14 mouse cellular contexts compared by ENCODE assay signal in genomic region chr5:127611881-127612280, GRCm38 (mm10). TPM values are rescaled to one million over a fixed set of nuclear protein-coding genes. Genes with fewer than 3 reads are reported as not detected.
DNase-seq lines count a peak whose midpoint lies in the region; ATAC-seq and TF ChIP-seq lines count a peak whose summit lies in the region.
"Had no signal": no experiment of that assay in that cellular context is flagged by ENCODE, and none has a peak within 500 bp of the region (broad histone marks: within the 10 kb centered on the region; RNA-seq: fewer than 3 reads in every experiment).

No protein-coding gene starts in this region.

- no peak overlapping the region for H3K9ac ChIP-seq in lung, postnatal 0 days (replicated peaks; ENCODE audit: low read depth)
- H3K9ac ChIP-seq: intestine, embryonic 15.5 days had no signal

- peak; percentile 87 for DNase-seq in heart, adult 11 months
- DNase-seq in heart, postnatal 4 days, result no peak
- no peak for DNase-seq in left cerebral cortex, adult 2 months (ENCODE audit: extremely low spot score in 1 of 2, low spot score in 2 of 2)
- no peak for DNase-seq in left cerebral cortex, adult 18-20 months (ENCODE audit: low spot score in 2 of 2)
- peak; percentile 65 for DNase-seq in B cell, adult 2 months
- no peak for DNase-seq in lung, postnatal 0 days (ENCODE audit: low spot score)
- no peak for DNase-seq in thymus, postnatal 0 days (ENCODE audit: low spot score)
- DNase-seq: cerebellum, adult 9-11 months; kidney, postnatal 25 days had no signal

- TF ChIP-seq EP300 in lung, postnatal 0 days (IDR thresholded peaks at IDR 0.05), result no peak

- peak overlapping the region; percentile 56 for H3K27ac ChIP-seq in left cerebral cortex, adult 2 months
- H3K27ac ChIP-seq in macrophage, result peak overlapping the region; percentile 98
- no peak overlapping the region for H3K27ac ChIP-seq in lung, postnatal 0 days (ENCODE audit: low read length)
- H3K27ac ChIP-seq: embryonic facial prominence, embryonic 10.5 days; intestine, embryonic 15.5 days had no signal

- no peaks in the 10 kb centered on the region for H3K9me3 ChIP-seq in lung, postnatal 0 days (ENCODE audit: low read length)
- H3K9me3 ChIP-seq: embryonic facial prominence, embryonic 10.5 days; intestine, embryonic 15.5 days had no signal

- H3K4me3 ChIP-seq in left cerebral cortex, adult 2 months, result no peak overlapping the region
- H3K4me3 ChIP-seq in macrophage (ENCODE audit: inconsistent target), result no peak overlapping the region
- H3K4me3 ChIP-seq in lung, postnatal 0 days (ENCODE audit: low read depth, low read length), result no peak overlapping the region
- H3K4me3 ChIP-seq: embryonic facial prominence, embryonic 10.5 days; intestine, embryonic 15.5 days had no signal

- no peaks in the 10 kb centered on the region for H3K27me3 ChIP-seq in lung, postnatal 0 days (replicated peaks; ENCODE audit: insufficient read depth, low read length)
- H3K27me3 ChIP-seq: intestine, embryonic 15.5 days had no signal

- H3K4me1 ChIP-seq in lung, postnatal 0 days (ENCODE audit: insufficient read depth, low read depth, low read length), result peaks cover 30% of the 10 kb centered on the region

- no peaks in the 10 kb centered on the region for H3K36me3 ChIP-seq in macrophage (ENCODE audit: inconsistent target)
- peaks cover 12% of the 10 kb centered on the region; the same call in 1 of the 2 replicates for H3K36me3 ChIP-seq in lung, postnatal 0 days (ENCODE audit: insufficient read depth, low read length)
- H3K36me3 ChIP-seq: intestine, embryonic 15.5 days had no signal

- no peak for ATAC-seq in lung, postnatal 0 days
- ATAC-seq: activated CD4-positive, CD25-positive, alpha-beta regulatory T cell, adult 4 months; intestine, embryonic 15.5 days had no signal

- intact Hi-C loops in left cerebral cortex, adult 2 months (cut with DNase I), result no loop called here

- TF ChIP-seq CTCF in left cerebral cortex, adult 2 months (IDR thresholded peaks at IDR 0.05), result no peak
- no peak for TF ChIP-seq CTCF in lung, postnatal 0 days (IDR thresholded peaks at IDR 0.05)

- WGBS in macrophage (ENCODE audit: missing documents), result 45% methylated on average over 1 of the region's 1 CpGs
- WGBS in lung, postnatal 0 days, result 77% methylated on average over 1 of the region's 1 CpGs

- no peak overlapping the region for H3K4me2 ChIP-seq in lung, postnatal 0 days (replicated peaks; ENCODE audit: low read depth, low read length)
- H3K4me2 ChIP-seq: heart, embryonic 11.5 days; intestine, embryonic 15.5 days had no signal

- peaks cover 94% of the 10 kb centered on the region for H3K79me2 ChIP-seq in macrophage (ENCODE audit: inconsistent target)

RNA-seq across cellular contexts. Expression of gene Glt1d1, which starts 20.2 kb away (rescaled TPM):
- not detected for total RNA-seq in heart, postnatal 4 days (2021)
- total RNA-seq in left cerebral cortex, adult 2 months (2021), result 10 to 100 TPM; 21.6 to 27.1 TPM
- 10 to 100 TPM; 24.7 to 25.6 TPM for total RNA-seq in left cerebral cortex, adult 18-20 months (2021)
- total RNA-seq in macrophage (2018; cell fraction: chromatin; rRNA removed), result not detected
- total RNA-seq in macrophage (2018; cell fraction: cytosol; rRNA removed), result not detected
- under 1 TPM in 1 of 26 experiments, not detected in 25; 0.15 TPM for total RNA-seq in macrophage (2018; cell fraction: nucleus; rRNA removed)
- polyA plus RNA-seq in macrophage (2018), result 0.09 TPM in 1 of 3 replicates, not detected in the others
- polyA plus RNA-seq in lung, postnatal 0 days (2015; fragmentation: Nextera tagmentation; extraction: Ambion mirVana), result 0.08 and 0.19 TPM in 2 replicates
- 0.06 and 0.14 TPM in 2 replicates for polyA plus RNA-seq in thymus, postnatal 0 days (2015; fragmentation: Nextera tagmentation; extraction: Ambion mirVana)
- polyA plus RNA-seq: activated CD4-positive, CD25-positive, alpha-beta regulatory T cell, adult 4 months had no signal

RNA-seq across cellular contexts. Expression of gene Slc15a4, which starts 20.8 kb away (rescaled TPM):
- total RNA-seq in heart, postnatal 4 days (2021), result 10 to 100 TPM; 11.9 to 12.1 TPM
- 10 to 100 TPM; 23.6 to 27.8 TPM for total RNA-seq in left cerebral cortex, adult 2 months (2021)
- 10 to 100 TPM; 24.4 to 26.8 TPM for total RNA-seq in left cerebral cortex, adult 18-20 months (2021)
- 100 to 1,000 TPM in 25 of 26 experiments, 10 to 100 TPM in 1; 89.5 to 362 (median 173) TPM for total RNA-seq in macrophage (2018; cell fraction: chromatin; rRNA removed)
- total RNA-seq in macrophage (2018; cell fraction: cytosol; rRNA removed), result 10 to 100 TPM; 31.3 to 87.6 (median 56.0) TPM
- 100 to 1,000 TPM in 24 of 26 experiments, 10 to 100 TPM in 2; 88.5 to 441 (median 144) TPM for total RNA-seq in macrophage (2018; cell fraction: nucleus; rRNA removed)
- polyA plus RNA-seq in macrophage (2018), result 32.6 to 331 TPM (median 56.6 TPM) in 3 replicates
- 19.4 and 22.1 TPM in 2 replicates for polyA plus RNA-seq in lung, postnatal 0 days (2015; fragmentation: Nextera tagmentation; extraction: Ambion mirVana)
- 20.1 and 20.7 TPM in 2 replicates for polyA plus RNA-seq in thymus, postnatal 0 days (2015; fragmentation: Nextera tagmentation; extraction: Ambion mirVana)

Comparison
In these comparisons a context has a peak if more than half of its experiments do, and no peak if none do; other contexts are left out.
1. DNase-seq: peak in heart, adult 11 months (single experiment) and B cell, adult 2 months (2 of 2); none in heart, postnatal 4 days (single experiment), left cerebral cortex, adult 2 months (0 of 2), left cerebral cortex, adult 18-20 months (0 of 2), lung, postnatal 0 days (single experiment) and thymus, postnatal 0 days (single experiment).
2. RNA of gene Glt1d1, which starts 20.2 kb away (total RNA-seq): 21.6 to 27.1 TPM in left cerebral cortex, adult 2 months and 24.7 to 25.6 TPM in left cerebral cortex, adult 18-20 months; not detected in heart, postnatal 4 days; every median in the first group is over 10 times any median in the second.